Mouse (Mus musculus): ENCODE data around the gene Olfr1048.
"Not testable (repeated sequence)": the region's sequence is repeated elsewhere in the genome, so short reads cannot be mapped to it uniquely, and the experiment has no call there.

Olfr1048 gene

DNA sequence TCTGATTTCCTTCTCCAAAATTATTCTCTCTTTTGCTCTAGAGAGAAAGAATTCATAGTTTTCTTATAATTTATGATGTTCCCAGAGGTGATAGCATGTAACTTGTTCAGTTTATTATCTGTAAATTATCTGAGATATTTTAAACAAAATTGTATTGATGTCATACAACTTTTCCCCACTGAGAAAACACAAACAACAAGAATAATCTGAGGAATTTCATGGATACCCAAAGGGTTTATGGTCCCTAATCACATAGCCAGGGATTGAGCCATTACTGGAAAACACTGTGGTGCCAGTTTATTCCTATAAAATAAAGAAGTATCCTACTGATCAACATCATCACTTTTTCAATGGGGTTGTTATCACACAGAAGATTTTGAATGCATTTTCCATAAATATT, at the start of gene Olfr1048:
Gene Olfr1048, minus strand, starts transcription at position 101 of the 400 bp plus-strand sequence.
- no peak for DNase-seq

DNA sequence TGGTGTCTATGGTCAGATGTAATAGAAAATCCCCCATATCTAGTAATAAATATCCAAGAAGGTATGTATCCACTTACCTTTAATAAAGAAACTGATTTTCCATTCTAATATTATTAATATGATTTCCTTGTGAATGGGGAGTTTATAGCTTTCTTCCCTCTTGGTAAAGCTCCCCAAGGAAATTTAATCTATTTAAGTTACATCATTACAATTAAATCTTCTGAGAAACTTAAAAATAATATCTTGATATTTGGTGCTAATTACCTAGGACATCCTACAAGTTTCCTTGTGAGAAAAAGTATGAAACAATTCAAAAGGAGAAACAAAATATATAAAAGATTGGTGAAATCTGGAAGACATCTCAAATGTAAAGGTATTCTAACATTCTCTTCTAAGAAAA, 38.9 kb upstream of the Olfr1048 start, which contains the start of gene Olfr1051:
Gene Olfr1051, minus strand, starts transcription at position 101 of the 400 bp plus-strand sequence.
- DNase-seq: not testable (repeated sequence)

DNA sequence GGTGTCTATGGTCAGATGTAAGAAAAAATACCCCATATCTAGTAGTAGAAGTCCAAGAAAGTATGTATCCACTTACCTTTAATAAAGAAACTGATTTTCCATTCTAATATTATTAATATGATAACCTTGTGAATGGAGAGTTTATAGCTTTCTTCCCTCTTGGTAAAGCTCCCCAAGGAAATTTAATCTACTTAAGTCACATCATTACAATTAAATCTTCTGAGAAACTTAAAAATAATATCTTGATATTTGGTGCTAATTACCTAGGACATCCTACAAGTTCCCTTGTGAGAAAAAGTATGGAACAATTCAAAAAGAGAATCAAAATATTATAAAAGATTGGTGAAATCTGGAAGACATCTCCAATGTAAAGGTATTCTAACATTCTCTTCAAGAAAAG, 18.1 kb upstream of the Olfr1048 start, which contains the start of gene Olfr1049:
Gene Olfr1049, minus strand, starts transcription at position 101 of the 400 bp plus-strand sequence.
- not testable (repeated sequence) for DNase-seq

DNA sequence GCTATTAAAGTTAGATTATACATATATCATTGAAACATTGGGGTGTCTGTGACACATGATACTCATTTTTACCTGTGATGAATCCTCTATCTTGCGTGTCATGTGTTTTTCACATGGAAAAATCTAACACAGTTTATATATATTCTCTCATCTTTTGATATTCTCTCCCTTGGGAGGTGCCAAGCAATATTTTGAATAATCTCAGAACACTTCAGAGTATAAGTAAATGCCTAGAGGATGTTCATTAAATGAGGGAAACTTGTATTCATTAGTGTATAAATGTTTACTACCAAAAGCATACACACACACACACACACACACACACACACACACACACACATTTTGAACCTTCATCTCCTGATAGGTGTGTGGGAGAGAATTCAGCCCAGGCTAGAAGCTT, 8.8 kb downstream of the Olfr1048 start, which contains the start of gene Olfr1047:
Gene Olfr1047, minus strand, starts transcription at position 101 of the 400 bp plus-strand sequence.
- DNase-seq: no peak

DNA sequence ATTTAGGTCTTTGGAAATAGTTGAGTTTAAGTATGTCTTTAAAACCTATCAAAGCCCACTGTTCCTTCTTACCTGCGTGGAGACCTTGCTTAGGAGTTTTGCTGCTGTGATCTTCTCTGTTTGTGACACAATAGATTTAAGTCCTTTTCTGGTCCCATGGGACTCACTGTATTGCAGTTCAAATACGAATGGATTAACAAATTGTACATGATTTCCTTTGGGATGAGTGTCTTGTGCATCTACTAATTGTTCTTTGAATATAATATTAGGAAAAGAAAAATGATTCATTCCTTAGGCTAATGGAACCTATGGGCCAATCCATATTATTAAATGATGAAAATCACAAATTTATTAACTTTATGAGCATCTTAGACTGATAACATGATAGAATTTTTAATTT, 20.9 kb downstream of the Olfr1048 start, which contains the start of gene Olfr1046:
Gene Olfr1046, minus strand, starts transcription at position 101 of the 400 bp plus-strand sequence.
- no peak for DNase-seq

DNA sequence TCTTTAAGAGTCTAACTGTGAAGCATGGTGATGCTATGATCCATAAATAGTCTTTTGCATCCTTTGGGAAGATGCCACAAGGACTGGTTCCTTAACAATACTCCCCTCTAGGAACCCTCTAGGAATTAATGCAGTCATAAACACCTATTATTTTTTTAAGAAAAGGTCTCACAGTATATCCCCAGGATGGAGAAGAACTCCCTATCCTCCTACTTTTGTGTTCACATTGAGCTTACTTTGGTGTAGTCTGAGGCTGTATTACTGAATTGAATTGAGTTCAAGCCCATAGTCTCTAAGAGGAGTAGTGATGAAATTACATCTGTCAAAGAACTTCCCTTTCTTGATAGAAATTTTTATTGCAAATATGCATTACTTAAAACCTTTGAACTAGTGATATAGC, 37.2 kb downstream of the Olfr1048 start, which contains the start of gene Olfr1045:
Gene Olfr1045, minus strand, starts transcription at position 101 of the 400 bp plus-strand sequence.
- no peak for DNase-seq

DNA sequence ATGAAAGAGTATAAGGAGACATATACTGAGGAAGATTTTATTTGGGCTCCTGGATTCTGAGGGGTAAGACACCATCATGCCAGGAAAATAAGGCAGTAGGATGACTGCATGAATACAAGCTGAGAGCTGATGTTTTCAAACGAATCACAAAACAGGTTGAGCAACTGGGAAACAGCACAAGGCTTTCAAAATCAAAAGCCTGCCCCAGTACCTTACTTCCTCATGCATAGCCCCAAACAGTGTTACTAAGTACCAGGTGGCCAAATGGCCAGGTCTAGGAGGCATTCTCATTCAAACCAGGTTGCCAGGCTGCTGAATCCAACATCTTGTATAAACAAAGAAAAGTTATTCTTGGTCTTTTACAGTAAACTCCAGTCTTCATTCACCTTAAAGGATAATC, 44.2 kb downstream of the Olfr1048 start:
- no peak for DNase-seq

DNA sequence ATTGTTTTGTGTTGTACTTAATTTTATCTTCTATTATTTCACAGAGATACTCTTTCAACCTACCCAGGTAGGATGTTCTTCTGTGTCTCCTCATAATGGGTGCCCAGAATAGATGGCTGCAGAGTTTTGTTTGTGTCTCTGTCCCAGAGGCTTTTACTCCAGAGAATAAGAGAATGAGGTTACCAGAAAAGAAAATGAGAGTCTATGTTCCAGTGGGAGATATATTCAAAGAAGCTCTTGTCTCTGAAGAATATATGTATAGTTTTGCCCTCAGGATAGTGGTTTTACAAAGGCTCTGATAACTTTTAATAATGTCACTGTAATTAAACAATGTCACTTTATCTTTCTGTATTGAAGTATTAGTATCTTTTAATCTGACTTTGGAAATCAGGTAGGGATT, 54.5 kb downstream of the Olfr1048 start, which contains the start of gene Olfr52:
Gene Olfr52, minus strand, starts transcription at position 101 of the 400 bp plus-strand sequence.
- no peak for DNase-seq

Data from kidney, adult 8-10 months (tissue).